Mouse (Mus musculus) neural tube, embryonic 11.5 days (tissue): ENCODE measurements around the gene Svep1. TPM values are rescaled to one million over a fixed set of nuclear protein-coding genes. Genes with fewer than 3 reads are reported as not detected.

Source experiments
- ATAC-seq: fragments of 200-750 bp; cut with Nextera tagmentation; 2 replicates; pipeline ENCODE4 v1.8.0; 2017; ENCODE audit warnings: moderate number of reproducible peaks, mild to moderate bottlenecking, moderate TSS enrichment, moderate library complexity; ENCODE audit not compliant: insufficient read depth, low FRiP score, low TSS enrichment
- DNase-seq: peaks from one replicate; pipeline ENCODE4 v3.0.0-alpha.2; 2015; ENCODE audit warnings: low spot score
- H3K27ac ChIP-seq: fragments of 300-500 bp; sonication (generic); 2 replicates; pipeline ENCODE4 v1.5.1; 2014; ENCODE audit warnings: low read depth, mild to moderate bottlenecking, low read length
- H3K27me3 ChIP-seq: fragments of 300-500 bp; sonication (generic); 2 replicates; pipeline ENCODE4 v1.6.1; 2014; ENCODE audit warnings: mild to moderate bottlenecking, low read length, mixed read lengths; ENCODE audit not compliant: control insufficient read depth, insufficient read depth
- H3K36me3 ChIP-seq: fragments of 300-500 bp; sonication (generic); 2 replicates; pipeline ENCODE4 v1.6.1; 2014; ENCODE audit warnings: mild to moderate bottlenecking, low read length, moderate library complexity, mixed read lengths; ENCODE audit not compliant: control insufficient read depth, insufficient read depth
- H3K4me1 ChIP-seq: fragments of 300-500 bp; sonication (generic); 2 replicates; pipeline ENCODE4 v1.6.1; 2014; ENCODE audit warnings: low read length, mixed read lengths; ENCODE audit not compliant: control insufficient read depth, insufficient read depth
- H3K4me2 ChIP-seq: fragments of 300-500 bp; sonication (generic); 2 replicates; pipeline ENCODE4 v1.6.1; 2014; ENCODE audit warnings: low read depth, mild to moderate bottlenecking, moderate library complexity
- H3K4me3 ChIP-seq: fragments of 300-500 bp; sonication (generic); 2 replicates; pipeline ENCODE4 v1.5.1; 2014; ENCODE audit warnings: low read depth, low read length
- H3K9ac ChIP-seq: fragments of 300-500 bp; sonication (generic); 2 replicates; pipeline ENCODE4 v1.6.1; 2014; ENCODE audit warnings: mild to moderate bottlenecking, low read length
- H3K9me3 ChIP-seq: fragments of 300-500 bp; sonication (generic); 2 replicates; pipeline ENCODE4 v1.6.1; 2016; ENCODE audit warnings: low read length; ENCODE audit not compliant: control insufficient read depth
- WGBS: fragments of 180-500 bp; shearing (Covaris S2); extraction: QIAGEN DNeasy Blood & Tissue Kit; methylation state at CpG from one replicate; pipeline ENCODE4 v1.1.7; 2014; 5-methylcytosine and 5-hydroxymethylcytosine counted together
- polyA plus RNA-seq: library from polyadenylated mRNA; unstranded; fragments of >200 nt; fragmentation: Nextera tagmentation; extraction: Ambion mirVana; gene quantifications from 2 replicates; pipeline ENCODE4 v1.2.1, GENCODE M21; 2014

Gene Svep1
- polyA plus RNA-seq, 1 experiment from 2014 or later = 1.5 TPM

DNA sequence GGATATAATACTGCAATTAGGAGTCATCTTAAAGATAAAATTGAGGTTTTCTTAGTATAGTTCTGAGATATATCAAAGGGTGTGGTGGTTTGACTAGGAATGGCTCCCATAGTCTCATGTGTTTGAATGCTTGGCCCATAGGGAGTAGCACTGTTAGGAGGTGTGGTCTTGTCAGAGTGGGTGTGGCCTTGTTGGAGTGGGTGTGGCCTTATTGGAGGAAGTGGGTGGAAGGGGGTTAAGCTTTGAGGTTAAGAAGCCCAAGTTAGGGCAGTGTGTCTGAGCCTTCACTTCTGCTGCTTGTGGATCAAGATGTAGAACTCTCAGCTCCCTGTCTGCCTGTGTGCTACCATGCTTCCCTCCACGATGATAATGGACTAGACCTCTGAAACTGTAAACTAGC is 143.7 kb downstream of the Svep1 start:
- no peak overlapping the region for H3K9ac ChIP-seq
- H3K9me3 ChIP-seq = no peaks in the 10 kb centered on the region
- no peak overlapping the region for H3K27ac ChIP-seq
- WGBS = 96% methylated on average over 1 of the region's 1 CpGs
- H3K27me3 ChIP-seq = no peaks in the 10 kb centered on the region
- H3K4me2 ChIP-seq = no peak overlapping the region
- ATAC-seq (no peak), DNase-seq (no peak)
- no peaks in the 10 kb centered on the region for H3K36me3 ChIP-seq
- no peak overlapping the region for H3K4me3 ChIP-seq
- no peaks in the 10 kb centered on the region for H3K4me1 ChIP-seq

DNA sequence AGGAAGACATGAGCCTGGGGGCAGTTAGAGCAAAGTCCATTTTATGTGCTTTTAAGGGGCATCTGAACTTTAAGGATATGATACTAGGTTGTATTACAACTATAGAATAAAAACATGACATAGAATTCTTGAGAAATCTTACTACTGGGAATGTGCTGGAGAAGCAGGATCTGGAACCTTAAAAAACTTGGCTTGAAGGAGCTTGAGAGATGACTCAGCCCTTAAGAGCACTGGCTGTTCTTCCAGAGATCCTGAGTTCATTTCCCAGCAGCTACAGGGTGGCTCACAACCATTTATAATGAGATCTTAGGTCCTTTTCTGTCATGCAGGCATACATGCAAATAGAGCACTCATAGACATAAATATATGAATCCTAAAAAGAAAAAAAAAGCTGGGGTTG is 151.0 kb downstream of the Svep1 start:
- DNase-seq = no peak
- ATAC-seq = no peak
- no peak overlapping the region for H3K9ac ChIP-seq
- H3K4me3 ChIP-seq = no peak overlapping the region
- H3K27me3 ChIP-seq = no peaks in the 10 kb centered on the region
- no peaks in the 10 kb centered on the region for H3K4me1 ChIP-seq
- H3K27ac ChIP-seq = no peak overlapping the region
- H3K9me3 ChIP-seq = no peaks in the 10 kb centered on the region
- no peaks in the 10 kb centered on the region for H3K36me3 ChIP-seq
- H3K4me2 ChIP-seq = no peak overlapping the region

DNA sequence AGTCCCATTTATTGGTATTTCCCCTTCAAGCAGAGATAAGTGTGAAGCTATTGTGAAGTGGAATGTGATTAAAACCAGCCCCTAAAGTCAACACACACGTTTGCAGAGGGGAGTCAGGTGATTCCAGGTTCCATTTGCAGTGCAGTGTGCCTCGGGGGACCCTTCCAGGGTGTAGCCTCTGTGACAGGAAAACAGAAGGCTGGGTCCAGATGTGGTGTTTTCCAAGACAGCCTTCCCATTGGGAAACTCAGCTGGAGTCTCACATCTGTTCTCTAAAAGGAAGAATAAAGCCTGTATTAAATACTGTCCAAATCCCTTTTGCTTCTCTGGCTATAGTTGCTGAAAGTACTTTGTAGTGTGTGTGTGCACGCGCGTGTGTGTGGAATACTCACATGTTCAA is 152.2 kb downstream of the Svep1 start:
- H3K4me3 ChIP-seq = no peak overlapping the region
- H3K27me3 ChIP-seq = no peaks in the 10 kb centered on the region
- no peaks in the 10 kb centered on the region for H3K4me1 ChIP-seq
- DNase-seq (no peak), ATAC-seq (no peak)
- whole genome bisulfite sequencing = 76% methylated on average over 5 of the region's 5 CpGs
- no peaks in the 10 kb centered on the region for H3K9me3 ChIP-seq
- no peak overlapping the region for H3K9ac ChIP-seq
- no peak overlapping the region for H3K4me2 ChIP-seq
- H3K36me3 ChIP-seq = no peaks in the 10 kb centered on the region
- H3K27ac ChIP-seq = no peak overlapping the region

DNA sequence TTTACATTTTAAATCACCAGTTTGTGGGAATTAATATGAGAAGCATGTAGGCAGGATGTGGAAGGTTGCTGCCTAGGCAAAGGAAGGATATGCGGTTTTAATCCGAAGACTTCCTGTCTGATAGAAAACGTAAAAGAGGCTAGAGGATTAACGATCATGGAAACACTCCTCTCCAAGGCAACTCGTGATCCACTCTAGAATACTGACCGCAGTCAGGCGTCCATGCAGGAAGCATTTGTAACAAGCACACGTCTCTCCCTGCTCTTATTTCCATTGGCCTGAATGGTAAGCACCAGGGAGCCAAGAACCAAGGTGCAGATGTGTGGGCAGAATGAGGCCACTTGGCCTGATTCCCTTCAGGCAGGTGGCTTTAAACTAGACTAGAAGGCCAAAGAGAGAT is 155.9 kb downstream of the Svep1 start:
- no peaks in the 10 kb centered on the region for H3K36me3 ChIP-seq
- DNase-seq (no peak), ATAC-seq (no peak)
- H3K4me2 ChIP-seq = no peak overlapping the region
- no peaks in the 10 kb centered on the region for H3K4me1 ChIP-seq
- 86% methylated on average over 8 of the region's 8 CpGs for WGBS
- no peaks in the 10 kb centered on the region for H3K27me3 ChIP-seq
- H3K27ac ChIP-seq = no peak overlapping the region
- H3K9me3 ChIP-seq = no peaks in the 10 kb centered on the region
- H3K4me3 ChIP-seq = no peak overlapping the region
- H3K9ac ChIP-seq = no peak overlapping the region

DNA sequence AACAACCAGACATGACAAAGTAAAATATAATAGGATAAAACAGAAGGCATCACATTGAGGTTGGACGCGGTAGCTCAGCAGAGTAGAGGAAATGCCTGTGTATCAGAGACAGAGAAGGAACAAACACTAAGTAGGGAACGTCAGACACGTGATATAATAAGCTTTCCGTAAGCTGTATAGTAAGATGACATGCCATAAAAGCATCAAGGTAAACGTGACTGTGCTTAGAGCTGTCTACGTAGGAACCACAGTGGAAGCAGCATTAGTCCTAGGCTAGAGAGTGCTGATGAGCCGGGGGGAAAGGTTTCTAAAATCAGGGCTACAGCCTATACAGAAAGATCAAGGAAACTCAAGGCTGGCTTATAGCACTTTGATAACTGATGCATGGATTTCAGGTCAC is 156.4 kb downstream of the Svep1 start:
- Histone ChIP-seq H3K27ac (no peak overlapping the region), H3K4me3 (no peak overlapping the region), H3K27me3 (no peaks in the 10 kb centered on the region), H3K4me2 (no peak overlapping the region), H3K9me3 (no peaks in the 10 kb centered on the region), H3K9ac (no peak overlapping the region), H3K4me1 (no peaks in the 10 kb centered on the region), H3K36me3 (no peaks in the 10 kb centered on the region)
- ATAC-seq (no peak), DNase-seq (no peak)
- 93% methylated on average over 8 of the region's 8 CpGs for WGBS

DNA sequence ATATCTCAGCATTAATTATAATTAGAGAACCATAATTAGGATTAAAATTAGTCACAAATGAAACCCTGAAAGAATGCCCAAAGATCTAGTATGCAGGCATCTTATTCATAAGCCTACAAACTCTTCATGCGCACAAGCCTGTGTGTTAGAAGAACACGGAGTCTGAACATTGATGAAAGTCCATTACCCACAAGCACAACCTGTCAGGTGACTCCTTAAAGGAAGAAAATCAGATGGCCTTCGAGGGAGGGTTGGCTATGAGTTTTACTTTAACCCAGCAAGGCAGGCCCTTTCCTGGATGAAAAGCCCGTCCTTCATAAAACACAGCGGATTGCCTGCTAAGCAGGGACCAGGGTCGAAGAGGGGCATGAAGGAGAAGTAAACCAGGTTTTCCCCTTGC is 161.8 kb downstream of the Svep1 start:
- no peak overlapping the region for H3K4me2 ChIP-seq
- no peak overlapping the region for H3K27ac ChIP-seq
- H3K4me1 ChIP-seq = no peaks in the 10 kb centered on the region
- WGBS = 93% methylated on average over 6 of the region's 6 CpGs
- H3K9ac ChIP-seq = no peak overlapping the region
- no peak overlapping the region for H3K4me3 ChIP-seq
- no peak for DNase-seq
- no peaks in the 10 kb centered on the region for H3K27me3 ChIP-seq
- no peak for ATAC-seq
- no peaks in the 10 kb centered on the region for H3K36me3 ChIP-seq
- no peaks in the 10 kb centered on the region for H3K9me3 ChIP-seq

DNA sequence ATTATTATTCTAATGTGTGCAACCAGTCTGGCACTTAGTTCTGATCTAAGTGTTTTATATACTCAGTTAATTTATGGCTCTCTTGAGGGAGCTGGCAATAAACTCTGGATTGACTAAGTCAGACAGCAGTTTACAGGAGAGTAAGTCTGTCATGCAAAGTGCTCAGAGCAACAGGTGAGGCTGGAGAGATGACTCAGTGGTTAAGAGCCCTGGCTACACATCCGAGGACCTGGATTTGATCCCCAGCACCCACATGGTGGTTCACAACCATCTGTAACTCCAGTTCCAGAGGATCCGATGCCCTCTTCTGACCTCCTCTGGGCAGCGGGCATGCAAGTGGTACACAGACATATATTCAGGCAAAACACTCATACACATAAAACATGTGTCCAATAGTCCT is 162.3 kb downstream of the Svep1 start:
- Histone ChIP-seq H3K4me1 (no peaks in the 10 kb centered on the region), H3K9me3 (no peaks in the 10 kb centered on the region), H3K4me2 (no peak overlapping the region), H3K27me3 (no peaks in the 10 kb centered on the region), H3K27ac (no peak overlapping the region), H3K36me3 (no peaks in the 10 kb centered on the region), H3K4me3 (no peak overlapping the region), H3K9ac (no peak overlapping the region)
- no peak for DNase-seq
- ATAC-seq = no peak
- WGBS = 92% methylated on average over 3 of the region's 3 CpGs

DNA sequence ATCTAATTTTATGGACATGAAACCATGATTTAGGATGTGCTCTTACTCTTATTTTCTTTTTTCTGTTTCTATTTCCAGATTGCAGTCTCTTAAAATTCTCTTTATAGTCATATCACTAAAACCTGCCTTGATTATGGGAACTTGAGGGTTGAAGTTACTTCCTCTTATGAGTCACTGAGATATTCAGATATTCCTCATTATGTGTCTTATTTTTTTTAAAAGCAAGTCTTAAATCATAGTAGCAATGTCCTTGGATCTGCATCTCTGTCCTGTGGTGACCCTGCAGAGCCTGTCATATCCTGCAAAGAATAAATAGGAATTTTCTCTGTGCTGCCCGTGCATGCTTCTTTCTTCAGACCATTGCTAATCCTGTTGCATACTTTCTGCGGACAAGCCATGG is 166.6 kb downstream of the Svep1 start:
- Histone ChIP-seq H3K4me3 (no peak overlapping the region), H3K36me3 (no peaks in the 10 kb centered on the region), H3K4me1 (no peaks in the 10 kb centered on the region), H3K9ac (no peak overlapping the region), H3K27me3 (no peaks in the 10 kb centered on the region), H3K4me2 (no peak overlapping the region), H3K9me3 (no peaks in the 10 kb centered on the region), H3K27ac (no peak overlapping the region)
- ATAC-seq = no peak
- DNase-seq = no peak
- WGBS = 92% methylated on average over 2 of the region's 2 CpGs

DNA sequence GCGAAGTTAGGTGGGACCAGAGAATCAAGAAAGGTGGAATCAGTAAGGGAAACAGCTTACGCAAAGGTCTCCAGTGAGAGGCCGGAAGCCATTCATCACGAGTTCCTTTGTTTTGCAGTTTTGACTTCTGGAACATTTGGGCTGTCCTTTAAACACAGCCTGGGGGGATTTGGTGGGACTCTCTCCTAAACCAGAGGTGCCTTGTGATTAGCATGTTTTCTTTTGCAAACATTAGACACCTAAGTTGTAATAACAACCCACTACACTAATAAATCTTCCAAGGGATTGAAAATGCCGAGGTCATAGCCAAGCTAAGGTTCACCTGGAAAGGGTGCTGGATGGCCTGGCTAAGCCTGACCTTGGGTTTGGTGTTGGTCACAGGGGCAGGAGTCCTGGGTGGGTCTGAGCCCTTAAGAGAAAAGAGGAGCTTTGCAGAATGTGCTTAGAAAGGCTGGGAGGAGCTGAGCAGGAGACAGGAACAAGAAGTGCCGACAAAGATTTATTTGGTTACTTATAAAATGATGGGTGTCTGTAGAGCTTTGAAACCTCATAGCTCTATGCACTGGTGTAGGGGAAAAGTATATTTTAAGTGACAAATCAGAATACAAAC is 169.5 kb downstream of the Svep1 start:
- Histone ChIP-seq H3K27me3 (no peaks in the 10 kb centered on the region), H3K4me1 (no peaks in the 10 kb centered on the region), H3K9ac (no peak overlapping the region), H3K27ac (no peak overlapping the region), H3K4me3 (no peak overlapping the region), H3K9me3 (no peaks in the 10 kb centered on the region), H3K4me2 (no peak overlapping the region), H3K36me3 (no peaks in the 10 kb centered on the region)
- WGBS = 84% methylated on average over 6 of the region's 6 CpGs
- DNase-seq = no peak
- ATAC-seq = no peak
